Mouse (Mus musculus): ENCODE results near the gene Bmp2. TPM values are rescaled to one million over a fixed set of nuclear protein-coding genes. Genes with fewer than 3 reads are reported as not detected.

Bmp2 gene
- total RNA-seq, 1 experiment from 2014 or later: not detected

- no peak for ATAC-seq (replicated peaks; ENCODE audit: insufficient number of reproducible peaks, low FRiP score, low TSS enrichment, poor library complexity, severe bottlenecking)
Observed at GRCm38 (mm10) chr2:133554286-133555021, 2.5 kb downstream of the Bmp2 start.

DNA sequence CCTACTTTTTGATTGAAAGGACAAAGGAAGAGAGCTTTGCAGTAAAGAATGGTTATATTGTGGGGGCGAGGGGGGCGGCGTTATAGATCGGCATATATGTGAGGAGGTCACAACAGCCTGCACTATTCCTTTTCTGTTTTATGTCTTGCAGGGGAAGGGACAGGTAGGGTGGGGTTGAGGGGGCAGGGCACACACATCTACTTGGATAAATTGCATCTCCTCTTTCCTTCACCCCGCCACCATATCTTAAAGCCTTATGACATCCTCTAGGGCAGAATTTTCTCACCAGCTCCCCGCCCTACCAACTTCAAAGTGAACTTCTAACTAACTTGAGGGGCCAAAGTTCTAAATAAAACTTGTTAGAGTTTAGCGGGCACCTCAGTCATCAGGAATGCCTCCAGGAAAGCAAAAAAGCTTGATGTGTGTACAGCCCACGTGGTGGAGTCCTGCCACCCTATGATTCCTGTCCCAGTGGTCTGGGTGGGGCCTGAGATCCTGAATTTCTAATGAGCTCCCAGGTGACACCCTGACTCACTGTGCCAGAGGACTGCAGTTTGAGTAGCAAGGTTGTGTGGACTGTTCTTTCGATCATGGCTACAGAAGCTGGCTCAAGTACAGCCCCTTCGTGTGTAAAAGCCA lies 12.4 kb downstream of the Bmp2 start:
- ATAC-seq (replicated peaks; ENCODE audit: insufficient number of reproducible peaks, low FRiP score, low TSS enrichment, poor library complexity, severe bottlenecking): no peak

GRCm38 (mm10) chr2:133565424-133565823 lies 13.5 kb downstream of the Bmp2 start:
- ATAC-seq (replicated peaks; ENCODE audit: insufficient number of reproducible peaks, low FRiP score, low TSS enrichment, poor library complexity, severe bottlenecking): no peak

DNA sequence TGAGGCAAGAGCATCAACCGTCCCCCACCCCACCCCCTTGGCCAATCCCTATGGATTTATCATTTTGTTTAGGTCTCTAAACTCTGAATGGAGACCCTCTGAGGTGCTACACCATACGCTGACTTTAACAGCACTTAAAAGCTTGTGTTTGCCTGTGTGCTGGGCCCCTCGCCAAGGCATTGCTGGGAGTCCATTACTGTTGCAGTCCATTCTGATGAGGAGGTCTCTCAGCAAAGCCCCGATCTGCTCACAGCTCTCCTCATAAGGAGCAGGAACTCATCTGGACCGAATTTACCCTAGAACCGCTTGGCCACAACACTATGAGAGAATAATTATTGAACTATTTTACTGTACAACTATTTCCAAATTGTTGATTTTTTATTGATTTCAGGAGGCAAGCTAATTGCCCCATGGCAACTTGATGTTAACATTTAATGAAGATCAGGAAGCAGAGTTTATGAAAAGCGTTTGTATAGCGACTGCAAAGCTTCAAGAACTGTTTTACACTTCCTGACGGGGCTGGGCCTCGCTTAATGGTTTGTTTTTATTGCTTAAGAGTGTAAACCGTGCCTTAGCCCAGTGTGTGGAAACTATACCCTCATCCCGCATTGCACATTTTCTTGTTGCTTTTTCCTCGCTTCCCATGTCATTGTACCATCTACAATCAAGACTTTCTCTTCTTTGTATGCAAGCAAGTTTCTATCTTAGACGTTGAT lies 14.2 kb downstream of the Bmp2 start:
- ATAC-seq (replicated peaks; ENCODE audit: insufficient number of reproducible peaks, low FRiP score, low TSS enrichment, poor library complexity, severe bottlenecking): no peak

DNA sequence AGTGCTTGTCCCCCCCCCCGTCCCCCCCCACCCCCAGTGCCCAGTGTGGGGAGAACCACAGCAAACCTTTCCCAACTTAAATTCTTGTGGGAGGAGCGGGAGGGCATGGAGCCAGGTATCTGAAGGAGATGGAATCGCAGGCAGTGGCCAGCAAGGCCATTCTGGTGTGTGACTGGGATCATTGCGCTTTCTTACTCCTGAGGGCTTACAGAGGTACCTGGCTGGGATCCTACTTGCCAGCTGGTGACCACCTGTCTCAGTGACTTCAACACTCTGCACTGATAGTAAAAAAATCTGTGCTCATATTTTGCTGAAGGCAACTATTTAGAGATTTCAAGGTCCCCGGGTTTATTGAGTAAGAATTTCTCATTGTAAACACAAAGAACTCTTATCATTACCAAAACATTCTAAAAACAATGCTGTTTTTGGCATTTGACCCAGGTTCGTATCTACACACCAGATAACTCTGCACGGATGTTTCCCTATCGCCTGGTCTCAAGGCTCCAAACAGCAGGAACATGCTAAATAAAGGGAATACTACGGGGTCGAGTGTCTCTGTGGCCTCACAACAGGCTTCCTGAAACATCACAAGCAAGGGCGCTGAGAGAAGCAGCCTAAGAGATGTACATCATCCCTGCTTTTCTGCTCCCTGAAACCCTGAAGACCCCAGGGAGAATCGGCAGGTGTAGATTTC lies 39.8 kb downstream of the Bmp2 start:
- ATAC-seq (replicated peaks; ENCODE audit: insufficient number of reproducible peaks, low FRiP score, low TSS enrichment, poor library complexity, severe bottlenecking): no peak
